Mouse (Mus musculus): ENCODE measurements at regions not wholly inside any gene's neighbourhood (a gene's known extent, or its start where the extent isn't known, plus 50 kb on each side); places are given as distances from the start of the nearest gene placed in this dataset.
A peak's percentile ranks its signal among the peaks of the same experiment; 100 is the strongest.

DNA sequence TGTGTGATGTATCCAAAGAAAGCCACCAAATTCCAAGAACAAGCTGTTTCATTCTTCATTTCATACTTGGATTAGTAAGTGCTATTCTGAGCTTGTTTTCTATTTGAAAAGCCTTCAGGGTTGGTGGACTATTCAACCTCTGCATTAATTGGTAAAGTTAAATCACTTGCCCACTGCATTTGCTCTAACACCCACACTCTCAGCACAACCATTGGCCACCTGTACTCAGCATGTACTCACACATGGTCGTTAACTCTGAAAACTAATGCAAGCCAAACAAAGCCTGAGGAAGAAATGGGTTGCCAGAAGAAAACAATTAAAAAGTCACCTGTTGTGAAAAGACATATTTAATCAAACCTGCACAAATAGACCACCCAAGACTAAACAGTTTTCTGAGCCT is 267.5 kb downstream of the Trim52 start:
- DNase-seq, result no peak

DNA sequence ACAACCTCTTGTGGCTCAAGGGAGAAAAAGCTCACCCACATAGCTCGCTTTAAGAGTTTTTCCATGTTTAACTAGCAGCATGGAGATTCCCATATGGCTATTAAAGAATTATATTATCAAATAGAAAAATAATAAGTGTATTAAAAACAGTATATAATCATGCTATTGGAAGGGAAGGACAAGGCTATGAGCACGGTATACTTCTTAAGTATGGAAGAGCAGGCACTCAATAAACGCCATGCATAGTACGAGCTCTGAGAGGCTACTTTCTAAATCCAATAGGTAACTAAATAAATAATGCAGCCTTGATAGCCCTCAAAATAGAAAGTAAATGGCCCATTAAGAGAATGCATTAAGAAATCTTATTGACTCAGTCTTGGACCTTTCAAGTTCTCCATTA is 273.6 kb downstream of the Trim52 start:
- DNase-seq, result no peak

DNA sequence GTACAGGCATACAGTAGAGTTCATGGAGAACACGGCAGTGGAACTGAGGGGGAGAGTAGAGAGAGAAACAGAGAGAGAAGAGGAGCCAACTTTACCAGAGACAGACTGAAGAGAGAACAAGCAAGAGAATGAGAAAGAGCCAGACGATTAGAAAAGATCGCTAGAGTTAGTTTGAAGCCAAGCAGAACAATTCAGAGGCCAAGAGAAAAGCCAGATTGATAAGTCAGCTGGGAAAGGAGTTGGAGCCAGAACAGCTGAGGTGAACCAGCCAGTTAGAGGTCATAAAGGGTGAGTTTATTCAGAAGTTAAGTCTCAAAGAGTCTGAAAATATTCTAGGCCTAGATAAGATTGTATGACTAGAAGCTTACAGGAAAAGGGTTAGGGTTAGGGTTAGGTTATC is 281.7 kb downstream of the Trim52 start:
- no peak for DNase-seq

DNA sequence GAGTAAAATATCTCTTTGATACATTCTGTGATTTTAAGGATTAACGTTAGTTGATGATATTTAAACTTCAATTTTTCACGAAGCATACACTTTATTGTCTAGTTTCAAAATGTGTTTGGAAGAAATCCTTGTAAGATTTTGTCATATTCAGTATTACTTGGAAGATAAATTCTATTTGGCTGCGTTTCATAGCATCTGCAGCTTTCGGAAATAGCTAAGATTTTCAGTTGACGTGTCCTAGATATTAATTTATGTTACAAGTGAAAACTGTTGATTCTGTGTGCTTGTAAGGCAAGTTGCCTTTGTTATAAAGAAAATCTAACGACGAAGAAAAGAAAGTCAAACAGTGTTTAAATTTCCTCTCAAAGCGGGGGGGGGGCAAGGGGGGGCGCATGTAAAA is 284.5 kb downstream of the Trim52 start:
- DNase-seq, result no peak

DNA sequence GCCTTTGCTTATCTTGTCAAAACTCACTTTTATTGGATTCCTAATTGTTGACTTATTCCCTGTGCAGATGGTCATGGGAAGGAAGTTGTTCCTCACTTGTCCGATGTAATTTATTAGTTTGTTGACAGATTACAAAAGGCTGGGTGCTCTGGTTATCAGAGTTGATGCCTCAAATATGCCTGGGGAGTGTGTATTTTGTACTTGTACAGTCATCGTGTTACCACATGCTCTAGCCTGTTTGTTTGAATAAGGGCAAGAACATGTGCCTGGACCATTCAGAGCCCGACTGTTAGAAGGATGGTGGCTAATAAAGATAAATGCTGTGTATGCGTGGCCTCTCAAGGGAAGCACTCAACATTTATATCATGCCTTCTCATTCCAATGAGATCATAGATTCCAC is 288.0 kb downstream of the Trim52 start:
- DNase-seq, result no peak

DNA sequence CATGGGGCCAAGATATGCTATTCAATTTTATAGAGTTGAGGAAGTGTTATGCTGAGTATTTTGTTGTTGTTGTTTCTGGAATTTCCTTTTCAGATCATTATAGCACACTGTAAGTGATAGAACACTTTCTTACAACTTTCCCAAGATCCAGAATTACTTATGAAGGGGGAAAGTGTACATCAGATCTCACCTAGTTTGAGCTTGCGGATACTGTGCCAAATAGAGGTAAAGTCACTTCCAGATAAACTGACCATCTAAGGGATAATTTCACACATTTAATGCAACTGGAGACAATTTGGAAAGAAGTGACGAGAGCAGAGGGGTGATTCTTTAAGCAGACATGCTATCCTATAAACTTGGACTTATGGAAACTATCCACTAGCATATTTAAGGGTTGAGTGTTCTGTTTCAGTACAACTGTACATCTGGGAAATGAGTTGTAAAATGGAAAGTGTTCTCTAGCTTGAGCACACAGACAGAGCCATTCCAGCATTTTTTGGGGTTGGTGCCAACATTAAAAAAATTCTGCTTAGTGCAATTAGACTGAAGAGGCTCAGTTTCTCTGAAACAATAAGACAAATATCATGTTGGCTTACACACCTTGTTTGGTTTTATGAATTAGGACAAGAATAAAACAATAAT is 307.0 kb downstream of the Trim52 start:
- no peak for DNase-seq

DNA sequence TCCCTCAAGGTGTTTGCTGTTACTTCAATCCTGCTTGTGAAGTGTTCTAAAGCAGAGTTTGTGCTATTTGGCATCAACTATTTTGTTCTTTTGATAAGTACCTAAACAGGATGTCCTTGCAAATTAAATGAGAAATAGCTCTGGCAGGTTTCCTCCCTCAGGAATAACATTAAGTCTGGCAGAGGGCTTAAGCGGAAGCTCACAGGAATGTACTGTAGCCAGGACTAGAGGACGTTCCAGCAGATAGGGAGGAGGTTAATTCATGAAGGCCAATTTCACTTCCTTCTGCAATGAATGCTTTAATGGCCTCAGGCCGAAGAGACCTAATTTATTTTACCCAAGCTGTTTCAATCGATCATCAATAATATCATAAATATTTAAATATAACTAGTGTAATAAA is 318.7 kb downstream of the Trim52 start:
- DNase-seq, result no peak

DNA sequence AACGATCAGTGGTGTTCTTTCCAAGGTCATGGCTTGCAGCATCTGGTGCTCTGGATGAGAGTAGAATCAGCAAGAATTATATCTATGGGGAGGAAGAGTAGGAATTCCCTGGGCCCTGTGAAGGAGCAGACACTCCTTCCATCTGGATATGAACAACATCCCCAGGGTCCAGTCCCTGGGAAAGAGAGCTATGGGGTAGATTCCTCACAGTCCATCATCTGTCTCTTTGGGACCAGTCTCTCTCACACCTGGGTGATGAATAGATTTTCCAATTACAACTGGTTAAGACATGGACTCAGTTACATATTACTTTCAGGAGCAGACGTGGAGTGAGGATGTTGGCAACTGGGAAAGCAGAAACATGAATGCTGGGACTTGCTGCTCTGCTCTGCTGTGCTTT is 322.6 kb downstream of the Trim52 start:
- no peak for DNase-seq

DNA sequence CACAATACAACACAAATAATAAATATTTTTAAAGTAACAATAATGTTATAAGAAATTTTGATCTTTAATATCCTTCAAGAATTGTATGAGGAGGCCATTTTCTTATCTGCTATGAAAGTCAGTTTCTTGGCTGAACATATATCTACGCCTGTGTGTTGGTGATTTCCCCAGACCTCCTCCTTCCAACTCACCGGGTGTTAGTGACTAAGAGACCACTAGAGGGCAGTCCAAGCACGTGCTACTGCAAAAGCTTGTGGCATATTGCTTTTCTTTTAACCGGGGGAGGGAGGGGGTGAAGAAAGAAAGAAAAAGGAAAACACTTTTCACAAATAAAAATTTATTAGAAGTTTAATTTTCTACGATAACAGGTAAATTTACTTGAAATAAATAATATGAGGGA is 333.3 kb downstream of the Trim52 start:
- peak; percentile 50 for DNase-seq

DNA sequence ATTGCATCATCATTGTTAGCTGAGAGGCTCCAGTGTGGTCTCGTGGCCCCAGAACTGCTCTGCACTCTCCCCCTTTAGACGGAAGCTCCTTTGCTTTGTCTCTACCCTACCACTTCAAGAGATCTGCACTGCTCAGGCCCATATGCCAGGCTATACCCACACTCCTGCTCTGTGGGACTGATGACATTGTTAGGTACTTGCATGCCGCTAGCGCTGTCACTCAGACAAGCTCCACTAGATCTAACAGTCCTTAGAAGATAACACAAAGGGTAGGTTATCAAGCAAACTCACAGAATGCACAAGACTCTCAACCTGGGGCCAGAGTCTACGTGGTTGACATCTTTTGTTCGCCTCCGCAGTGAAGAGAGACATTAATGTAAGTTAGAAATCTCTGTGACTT is 383.1 kb downstream of the Trim52 start:
- DNase-seq, result no peak

DNA sequence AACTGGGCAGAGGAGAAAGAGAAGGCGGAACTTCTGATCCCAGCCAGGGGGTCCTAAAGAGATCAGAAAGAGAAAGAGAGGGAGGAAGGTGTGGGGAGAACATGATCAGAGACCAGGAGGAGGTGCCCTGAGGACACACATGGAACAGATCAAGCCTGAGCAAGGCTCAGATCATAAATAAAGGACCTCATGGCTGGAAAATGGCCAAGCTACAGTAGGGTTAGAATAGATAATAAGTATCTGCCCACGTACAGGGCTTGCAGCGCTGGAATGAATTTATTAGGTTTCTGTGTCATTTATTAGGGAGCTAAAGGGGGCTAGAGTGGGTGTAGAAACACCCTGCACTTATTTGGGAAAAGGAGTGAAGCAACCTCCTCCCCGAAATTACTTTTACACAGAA is 385.4 kb downstream of the Trim52 start:
- no peak for DNase-seq

DNA sequence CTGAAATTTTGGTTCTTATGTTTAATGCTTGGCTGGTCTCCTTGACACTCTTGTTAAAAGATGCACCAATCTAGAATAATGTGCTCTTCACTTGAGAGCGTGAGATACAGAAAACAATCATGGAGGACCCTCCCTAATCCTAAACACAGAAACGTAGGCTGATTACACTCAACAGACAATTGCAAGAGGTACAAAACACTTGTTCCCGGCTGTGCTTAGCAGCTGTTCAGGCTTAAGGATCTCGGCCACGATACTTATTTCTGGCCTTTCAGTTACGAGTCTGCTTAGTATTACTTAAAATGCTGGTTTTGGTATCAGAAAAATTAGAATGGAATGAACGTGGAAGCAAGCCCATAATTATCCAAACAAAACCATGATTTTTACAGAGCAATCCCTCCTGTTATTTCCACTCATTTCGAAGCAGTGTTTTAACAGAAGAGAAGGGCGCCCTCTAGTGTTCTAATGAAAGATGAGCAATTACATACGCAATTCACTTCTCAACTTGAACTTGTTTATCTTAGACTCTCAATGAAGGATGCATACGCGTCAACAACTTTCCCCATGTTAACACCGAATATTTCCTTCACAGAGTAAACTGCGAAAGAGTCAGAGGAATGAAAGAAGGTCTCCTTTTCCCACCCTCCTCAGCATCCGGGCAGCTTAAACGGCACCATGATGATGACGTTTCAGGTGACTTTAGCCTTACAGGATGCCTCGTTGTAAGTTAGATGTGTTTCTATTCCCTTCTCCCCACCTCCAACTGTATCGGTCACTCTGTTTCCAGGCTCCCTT is 394.5 kb downstream of the Trim52 start:
- DNase-seq, result peak; percentile 58

DNA sequence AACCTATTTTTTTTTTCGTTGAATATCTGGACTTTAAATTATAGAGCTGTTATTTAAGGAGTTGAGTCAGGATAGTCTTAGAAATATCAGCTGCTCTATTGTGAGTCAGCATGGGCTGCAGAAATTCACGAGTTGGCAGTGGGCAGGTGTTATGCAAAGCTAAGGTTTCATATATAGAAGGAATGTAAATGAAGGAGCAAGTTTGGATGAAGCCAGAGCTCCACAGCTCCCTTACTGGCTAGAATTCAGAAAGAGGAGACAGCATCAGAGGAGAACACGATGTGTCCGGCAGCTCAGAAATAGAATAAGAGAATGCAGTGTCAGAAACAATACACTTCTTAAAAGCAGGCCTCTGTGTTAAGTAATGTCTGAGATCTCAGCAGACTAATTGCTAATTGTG is 400.9 kb downstream of the Trim52 start:
- DNase-seq, result no peak

DNA sequence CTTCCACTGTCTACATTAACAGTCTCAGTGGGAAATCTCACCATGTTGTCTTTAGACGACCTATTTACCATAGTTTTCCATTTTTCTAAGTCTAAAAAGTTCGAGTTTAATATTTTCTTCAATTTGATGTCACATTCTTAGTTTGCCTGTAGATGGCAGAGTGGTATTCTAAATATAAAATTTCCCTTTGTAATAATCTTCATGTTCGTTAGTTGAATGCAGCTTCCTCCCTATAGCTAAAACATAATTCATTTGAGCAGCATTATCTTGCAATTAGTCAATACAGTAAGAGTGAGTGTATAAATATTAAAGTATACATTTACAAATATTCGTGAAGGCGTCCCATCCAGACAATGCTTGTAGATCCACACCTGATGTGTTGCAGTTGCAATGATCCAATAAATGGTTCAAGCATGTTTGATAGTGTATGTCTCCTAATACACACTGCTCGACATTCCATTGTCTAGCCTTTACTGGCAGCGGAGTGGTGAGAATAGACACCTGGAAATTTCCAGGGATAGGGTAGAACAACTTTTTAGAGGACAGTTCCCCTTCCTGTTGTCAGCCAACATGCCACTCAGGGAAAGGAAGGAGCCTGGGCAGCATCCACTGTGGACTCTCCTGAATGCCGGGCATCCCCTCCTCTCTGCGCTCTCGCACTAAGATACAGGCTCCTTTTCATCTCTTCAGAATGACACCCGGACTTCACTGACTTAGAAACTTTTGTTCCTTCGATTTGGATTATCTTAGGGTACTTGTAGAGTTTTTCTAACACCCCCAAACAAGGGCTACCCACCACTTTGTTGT is 412.8 kb downstream of the Trim52 start:
- peak; percentile 1 for DNase-seq

DNA sequence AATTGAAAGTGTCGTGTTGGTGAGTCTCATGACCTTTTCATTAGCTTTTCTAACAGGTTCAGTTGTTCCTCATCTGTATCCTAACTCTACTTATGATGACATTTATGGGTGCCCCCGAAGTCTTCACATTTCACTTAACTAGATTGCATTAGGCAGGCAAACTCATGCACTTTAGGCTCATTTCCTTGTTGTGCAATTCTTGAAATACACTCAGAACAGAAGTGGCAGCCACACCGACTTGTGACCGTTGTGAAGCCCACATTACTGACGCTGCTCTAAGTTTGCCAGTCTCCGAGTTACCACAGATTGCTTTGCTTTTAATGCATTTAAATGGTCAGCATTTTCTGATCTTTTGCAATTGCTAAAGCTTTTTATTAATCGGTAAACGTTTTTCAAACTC is 414.8 kb downstream of the Trim52 start:
- no peak for DNase-seq

DNA sequence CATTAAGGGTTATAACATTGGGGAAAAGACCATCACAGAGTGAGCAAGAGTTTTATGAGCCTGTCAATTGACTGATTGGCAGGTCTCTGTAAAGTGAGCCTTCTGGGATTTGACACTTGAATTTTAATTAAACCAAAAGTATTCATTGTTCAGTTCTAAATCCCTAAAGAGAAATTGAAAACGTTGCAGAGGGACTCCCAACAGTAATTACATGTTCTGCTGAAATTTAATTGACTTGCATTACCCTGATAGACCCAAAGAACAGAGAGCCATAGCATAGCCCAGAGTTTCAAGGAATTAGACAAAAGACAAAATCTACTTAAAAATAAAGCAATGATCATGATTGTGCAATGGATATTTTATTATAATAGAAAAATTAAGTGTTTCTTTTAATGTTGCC is 444.2 kb downstream of the Trim52 start:
- no peak for DNase-seq

DNA sequence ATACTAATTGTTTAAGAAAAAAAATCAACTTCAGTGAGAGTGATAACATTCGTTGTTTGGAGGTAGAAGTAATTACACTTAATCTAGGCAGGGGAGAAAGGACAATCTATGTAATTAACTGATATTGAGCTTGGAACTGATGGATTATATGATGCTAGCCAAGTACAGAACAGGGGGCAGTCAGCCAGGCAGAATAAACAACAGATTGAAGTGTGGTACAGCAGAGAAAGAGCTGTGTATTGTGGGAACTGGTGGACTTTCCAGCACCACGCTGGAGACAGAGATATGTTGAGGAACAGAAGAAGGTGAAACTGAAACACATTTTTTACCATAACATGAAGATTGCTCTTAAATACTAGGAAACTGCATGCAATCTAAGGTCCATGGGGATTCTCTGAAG is 473.3 kb downstream of the Trim52 start:
- DNase-seq, result no peak

DNA sequence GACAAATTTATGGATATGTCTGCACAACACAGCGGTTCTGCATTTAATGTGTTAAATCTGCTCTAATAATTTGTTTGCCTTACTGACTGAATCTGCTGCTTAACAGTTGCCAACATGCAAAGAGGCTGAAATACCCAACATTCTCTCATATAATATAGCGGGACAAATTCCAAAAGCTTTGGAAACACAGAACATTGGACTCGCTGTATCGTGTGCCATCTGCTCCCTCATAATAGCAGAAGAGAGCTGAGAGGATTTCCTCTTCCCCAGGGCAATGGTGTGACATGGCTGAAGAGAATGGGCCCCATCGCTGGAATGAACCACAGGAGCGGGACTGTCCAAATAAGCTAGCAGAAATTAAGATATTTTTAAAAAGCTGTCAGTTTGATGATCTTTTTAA is 475.9 kb downstream of the Trim52 start:
- DNase-seq, result peak; percentile 9

DNA sequence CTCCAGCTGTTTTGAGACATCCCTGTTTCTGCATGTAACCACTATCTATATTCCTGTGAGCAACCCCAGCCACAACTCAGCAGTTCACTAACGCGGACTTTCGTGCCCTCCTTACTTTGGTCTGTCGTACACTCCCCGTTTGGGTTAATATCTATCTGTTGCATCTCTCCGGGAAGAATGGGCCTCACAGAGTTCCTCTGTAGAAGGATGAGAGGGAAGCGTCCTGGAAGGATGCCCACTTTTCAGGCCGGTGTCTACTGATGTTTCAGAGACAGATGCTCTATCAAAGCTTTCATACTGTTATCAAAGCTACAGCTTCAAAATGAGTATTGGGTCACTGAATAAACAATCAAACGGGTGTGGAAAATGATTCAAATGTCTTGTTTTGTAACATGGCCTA is 487.4 kb downstream of the Trim52 start:
- DNase-seq, result no peak

DNA sequence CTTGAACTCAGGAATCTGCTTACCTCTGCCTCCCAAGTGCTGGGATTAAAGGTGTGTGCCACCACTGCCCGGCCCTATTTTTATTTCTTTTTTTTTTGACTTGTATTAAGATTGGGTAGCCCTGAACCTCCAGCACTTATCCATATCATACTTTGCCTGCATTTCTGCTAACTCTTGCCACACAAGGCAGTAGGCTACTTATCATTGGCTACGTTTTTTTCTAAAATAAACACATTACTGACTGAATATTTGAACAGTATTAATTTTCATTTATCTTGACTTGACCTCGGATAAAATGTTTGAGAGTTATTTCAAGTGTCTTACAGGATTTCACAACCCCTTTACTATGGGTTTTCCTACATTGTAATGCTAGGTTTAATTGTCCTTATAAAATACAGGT is 488.0 kb downstream of the Trim52 start:
- DNase-seq, result no peak

DNA sequence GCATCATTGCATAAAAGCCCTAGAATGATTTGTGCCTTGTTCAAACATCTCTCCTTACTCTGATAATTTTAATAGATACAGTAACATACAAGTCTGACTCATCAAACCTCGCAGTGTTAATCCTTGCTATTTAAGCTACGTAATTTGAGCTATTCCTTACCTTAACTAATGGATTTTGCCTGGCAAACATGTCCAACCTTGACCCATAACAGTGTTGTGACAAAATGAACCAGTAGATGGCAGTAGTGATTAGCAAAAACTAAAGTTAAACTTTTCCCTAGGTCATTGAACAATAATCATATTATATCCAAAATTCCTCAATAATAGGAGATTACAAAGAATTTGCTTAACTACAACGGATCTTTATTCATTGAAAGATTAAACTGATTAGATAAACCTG is 501.0 kb downstream of the Trim52 start:
- peak; percentile 20 for DNase-seq

DNA sequence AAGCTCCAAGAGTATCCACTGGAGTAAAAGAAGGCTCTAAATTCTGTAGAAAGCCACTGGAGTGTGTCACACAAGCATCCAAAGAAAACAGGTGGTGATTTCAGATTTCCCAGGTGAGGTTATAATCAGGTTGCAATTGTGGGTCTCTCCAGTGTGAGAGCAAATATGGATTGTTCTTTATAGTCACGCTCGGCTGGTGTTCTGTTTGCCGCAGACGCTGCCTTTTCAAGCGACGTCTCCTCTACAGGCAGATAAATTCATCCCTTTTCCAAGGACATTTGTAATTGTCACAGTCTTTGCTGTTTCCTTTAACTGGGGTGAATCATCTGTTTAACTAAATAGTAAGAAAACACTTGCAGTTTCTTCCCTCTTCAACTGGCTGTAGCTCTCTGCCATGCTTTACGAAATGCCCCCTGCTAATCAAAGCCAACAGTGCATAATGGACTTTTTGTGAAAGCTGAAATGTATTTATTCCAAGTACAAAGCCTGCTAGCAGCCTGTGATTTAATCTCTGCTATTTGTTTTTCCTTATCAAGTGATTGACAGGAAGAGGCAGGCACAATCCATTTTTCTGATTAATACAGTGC is 502.4 kb downstream of the Trim52 start:
- DNase-seq, result no peak

Data from cerebellum, adult 9-10 months (tissue).